Mouse (Mus musculus) spleen, adult 18-20 months (tissue): ENCODE measurements around the gene 4930579F01Rik.
"Not testable (repeated sequence)": the region's sequence is repeated elsewhere in the genome, so short reads cannot be mapped to it uniquely, and the experiment has no call there.

Experiments used
- DNase-seq, 2 experiments: peaks; one replicate each; pipeline ENCODE4 v3.0.0; 2022; ENCODE audit warnings: mixed read lengths in 2 of 2

The 4930579F01Rik gene

GRCm38 (mm10) chr3:138144060-138144641 lies 49.5 kb downstream of the 4930579F01Rik start:
- DNase-seq: no peak

GRCm38 (mm10) chr3:138143315-138144059 lies 50.1 kb downstream of the 4930579F01Rik start, which contains the start of gene Trmt10a:
TSS of gene Trmt10a (plus strand) at chr3:138143448.
- peak; percentile 93 to 97 for DNase-seq

- no peak for DNase-seq
Observed at GRCm38 (mm10) chr3:138142733-138143314, 50.8 kb downstream of the 4930579F01Rik start.

GRCm38 (mm10) chr3:138142052-138142732 lies 51.4 kb downstream of the 4930579F01Rik start:
- no peak for DNase-seq

DNA sequence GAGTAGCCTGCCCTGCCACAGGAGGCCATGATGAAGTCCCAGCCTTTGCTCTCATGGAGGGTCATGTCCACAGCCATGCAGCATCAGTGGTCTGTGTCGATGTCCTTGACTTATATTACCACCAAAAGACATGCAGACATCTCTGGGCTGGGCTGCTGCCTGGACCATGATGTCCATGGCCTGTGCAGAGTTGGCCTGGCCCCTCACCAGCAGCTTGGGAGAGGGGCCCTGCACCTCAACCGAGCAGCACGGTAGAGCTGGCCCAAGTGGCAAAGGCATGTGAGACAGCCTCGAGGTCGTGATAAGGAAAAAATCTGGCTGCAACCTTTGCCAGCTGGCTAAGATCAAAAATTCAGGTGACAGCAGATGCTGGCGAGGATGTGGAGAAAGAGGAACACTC lies 54.0 kb downstream of the 4930579F01Rik start:
- no peak for DNase-seq

- not testable (repeated sequence) for DNase-seq
Observed at GRCm38 (mm10) chr3:138138146-138138545, 55.5 kb downstream of the 4930579F01Rik start.

DNA sequence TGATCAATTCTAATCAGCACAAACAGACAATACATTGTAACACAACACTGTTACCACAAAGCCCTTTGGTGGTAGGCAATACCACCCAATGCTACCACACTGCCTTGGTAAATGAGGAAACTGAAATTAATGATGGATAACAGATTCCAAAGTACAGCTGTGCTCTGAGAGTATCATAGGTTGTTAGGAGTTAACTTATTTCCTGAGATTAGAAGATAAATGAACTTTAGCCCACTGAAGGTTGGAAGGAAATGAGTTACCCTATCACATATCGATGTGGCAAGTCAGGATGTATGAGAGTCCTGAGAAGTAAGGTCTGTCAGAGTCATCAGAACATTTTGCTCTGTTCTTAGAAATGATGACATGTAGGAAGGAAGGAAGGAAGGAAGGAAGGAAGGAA lies 59.1 kb downstream of the 4930579F01Rik start:
- DNase-seq: no peak

DNA sequence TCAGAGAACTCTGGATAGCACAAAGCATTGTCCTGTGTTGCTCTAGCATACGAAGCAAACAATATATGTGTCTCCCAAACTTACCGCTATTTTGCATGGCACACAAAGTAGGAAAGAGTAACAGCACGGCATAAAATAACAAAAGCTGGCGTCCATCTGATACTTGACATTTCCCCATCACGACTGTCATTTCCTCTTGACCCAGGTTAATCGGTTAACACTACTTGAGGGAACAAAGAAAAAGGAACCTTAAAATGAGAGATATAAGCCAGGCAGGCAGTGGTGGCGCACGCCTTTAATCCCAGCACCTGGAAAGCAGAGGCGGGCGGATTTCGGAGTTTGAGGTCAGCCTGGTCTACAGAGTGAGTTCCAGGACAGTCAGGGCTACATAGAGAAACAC lies 59.7 kb downstream of the 4930579F01Rik start:
- DNase-seq: no peak

GRCm38 (mm10) chr3:138133463-138133862 lies 60.2 kb downstream of the 4930579F01Rik start:
- no peak for DNase-seq

DNA sequence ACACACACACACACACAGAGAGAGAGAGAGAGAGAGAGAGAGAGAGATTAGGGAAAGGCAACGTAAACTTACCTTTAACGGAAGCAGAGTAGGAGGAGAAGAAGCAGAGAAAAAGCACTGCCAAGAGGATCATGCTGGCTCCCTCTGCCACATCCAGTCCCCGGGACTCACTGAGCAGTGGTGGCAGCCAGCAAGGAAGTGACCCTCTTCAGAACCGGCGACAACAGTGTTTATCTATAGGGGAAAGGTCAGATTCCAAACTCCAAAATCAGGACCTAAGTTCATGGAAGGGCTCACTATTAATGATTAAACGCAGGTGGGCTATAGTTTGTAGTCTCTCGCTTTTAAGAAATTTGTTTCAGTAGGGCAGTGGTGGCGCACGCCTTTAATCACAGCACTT lies 62.5 kb downstream of the 4930579F01Rik start:
- no peak for DNase-seq

- no peak for DNase-seq
Observed at GRCm38 (mm10) chr3:138130692-138131091, 62.9 kb downstream of the 4930579F01Rik start.

- no peak for DNase-seq
Observed at GRCm38 (mm10) chr3:138129110-138129509, 64.5 kb downstream of the 4930579F01Rik start.

DNA sequence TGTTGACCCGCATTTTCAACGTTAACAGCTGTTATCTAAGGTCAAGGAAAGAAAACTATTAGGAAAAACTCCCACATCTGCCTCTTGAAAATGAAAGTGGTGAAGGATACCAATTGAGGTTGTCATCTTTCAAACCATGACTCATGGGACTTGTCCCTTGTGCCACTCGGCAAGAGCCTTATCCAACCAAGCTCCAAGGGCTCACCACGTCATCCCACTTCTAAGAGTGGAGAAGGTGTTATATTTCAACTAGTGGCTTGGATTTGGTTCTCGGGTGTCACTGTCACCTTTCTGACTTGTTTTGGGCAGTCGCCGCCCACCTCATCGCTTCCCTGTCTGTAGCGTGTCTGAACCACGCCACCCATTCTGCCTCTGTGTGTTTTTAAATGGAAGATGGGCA lies 69.8 kb downstream of the 4930579F01Rik start:
- DNase-seq: no peak

GRCm38 (mm10) chr3:138121461-138121860 lies 72.2 kb downstream of the 4930579F01Rik start:
- no peak for DNase-seq

DNA sequence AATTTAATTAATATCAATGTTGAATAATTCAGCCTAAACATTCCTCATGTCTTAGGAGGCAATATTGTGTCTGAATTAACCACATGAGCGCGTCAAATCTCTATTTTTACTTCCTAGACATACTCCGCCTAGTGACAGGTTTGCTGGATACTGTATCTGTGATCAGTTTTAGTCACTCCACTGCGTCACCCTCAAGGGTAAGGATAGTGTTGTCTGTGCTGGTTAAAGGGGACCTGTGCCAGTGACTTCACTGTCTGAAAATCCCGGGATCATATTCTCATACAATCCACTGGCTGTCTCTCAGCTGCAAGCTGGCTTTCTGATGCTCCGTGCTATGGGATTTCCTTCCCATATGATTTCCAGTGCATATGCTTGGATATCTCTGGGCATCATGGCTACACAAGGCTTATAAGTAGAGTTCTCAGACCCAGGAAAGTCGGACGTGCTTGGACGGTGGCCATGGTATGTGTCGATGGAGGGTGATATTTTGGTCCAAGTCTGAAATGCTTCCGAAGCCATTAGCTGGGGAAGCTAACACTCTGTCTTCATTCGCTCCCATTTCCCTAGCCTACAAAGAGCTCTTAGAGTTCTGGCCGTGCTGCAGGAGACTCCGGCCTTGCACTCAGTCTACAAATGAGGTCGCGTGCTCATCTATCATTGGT lies 74.0 kb downstream of the 4930579F01Rik start:
- no peak for DNase-seq

DNA sequence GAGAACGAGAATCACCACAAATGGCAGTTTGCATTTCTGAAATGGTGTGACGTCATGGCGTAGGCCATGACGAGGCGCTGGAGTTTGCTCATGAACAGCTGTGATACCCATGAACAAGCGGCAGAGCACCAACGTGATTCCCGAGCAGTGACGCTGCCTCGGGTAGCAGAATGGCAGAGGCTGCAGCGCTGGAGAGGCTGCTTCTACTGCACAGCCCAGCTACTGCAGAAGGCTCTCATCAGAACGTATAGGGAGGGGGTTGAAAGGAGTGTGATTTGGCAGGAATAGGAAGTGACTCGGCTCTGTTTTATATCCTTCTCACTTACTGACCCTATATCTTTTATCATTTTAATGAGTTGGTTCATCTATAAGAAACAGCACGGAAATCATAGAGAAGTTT lies 74.8 kb downstream of the 4930579F01Rik start:
- DNase-seq: no peak

- no peak for DNase-seq
Observed at GRCm38 (mm10) chr3:138118392-138118791, 75.2 kb downstream of the 4930579F01Rik start.

DNA sequence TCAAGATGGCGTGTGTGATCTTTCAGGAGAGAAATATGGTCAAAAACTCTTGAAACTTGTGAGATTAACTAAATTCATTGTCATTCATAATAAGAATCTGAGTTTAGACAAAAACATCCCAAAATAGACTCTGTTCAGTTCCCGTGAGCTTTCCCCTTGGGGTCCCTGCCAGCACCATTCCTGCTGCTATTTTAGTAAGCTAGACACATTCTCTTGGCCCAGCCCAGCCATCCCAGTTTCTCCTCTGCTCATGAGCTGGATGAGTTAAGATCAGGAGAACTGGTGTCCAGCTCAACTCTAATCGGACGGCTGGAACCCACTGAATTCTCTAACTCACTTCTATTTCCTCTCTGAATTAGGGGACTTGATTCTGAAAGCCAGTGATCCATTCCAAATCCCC lies 76.8 kb downstream of the 4930579F01Rik start:
- no peak for DNase-seq

DNA sequence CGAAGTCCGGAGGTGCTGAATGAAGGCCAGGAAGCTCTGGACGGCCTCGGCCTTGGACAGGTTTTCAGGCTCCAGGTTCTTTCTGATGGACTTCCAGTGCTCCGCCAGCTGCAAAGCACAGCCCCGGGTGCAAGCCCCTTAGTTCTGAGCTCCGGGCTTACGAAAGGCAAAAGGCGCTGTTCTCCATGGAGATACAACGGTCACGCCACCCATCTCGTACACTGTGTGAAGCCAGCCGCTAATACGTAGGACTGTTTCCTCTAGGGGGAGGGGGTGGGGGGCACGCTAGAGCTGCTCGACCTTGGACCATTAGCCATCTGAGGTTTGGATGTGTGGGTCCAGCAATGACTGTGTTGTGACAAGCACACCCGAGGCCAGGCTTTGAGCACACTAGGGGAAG lies 79.5 kb downstream of the 4930579F01Rik start:
- no peak for DNase-seq
